Mouse (Mus musculus) hindbrain, postnatal 0 days (tissue): ENCODE measurements around the gene Arhgdib. TPM values are rescaled to one million over a fixed set of nuclear protein-coding genes. Genes with fewer than 3 reads are reported as not detected.
"Not testable (repeated sequence)": the region's sequence is repeated elsewhere in the genome, so short reads cannot be mapped to it uniquely, and the experiment has no call there.

ENCODE experiments used
- ATAC-seq: fragments of 200-750 bp; cut with Nextera tagmentation; 2 replicates; pipeline ENCODE4 v1.8.0; 2017; ENCODE audit warnings: mild to moderate bottlenecking, moderate TSS enrichment, moderate library complexity
- DNase-seq: peaks from one replicate; pipeline ENCODE4 v3.0.0-alpha.2; 2015; ENCODE audit warnings: low spot score
- H3K27ac ChIP-seq: fragments of 300-500 bp; sonication (generic); 2 replicates; pipeline ENCODE4 v1.5.1; 2014; ENCODE audit warnings: mild to moderate bottlenecking
- H3K27me3 ChIP-seq: fragments of 300-500 bp; sonication (generic); 2 replicates; pipeline ENCODE4 v1.6.1; 2014; ENCODE audit warnings: low read length, mixed read lengths; ENCODE audit not compliant: insufficient read depth
- H3K36me3 ChIP-seq: fragments of 300-500 bp; sonication (generic); 2 replicates; pipeline ENCODE4 v1.6.1; 2014; ENCODE audit warnings: low read length, mixed read lengths; ENCODE audit not compliant: insufficient read depth
- H3K4me1 ChIP-seq: fragments of 300-500 bp; sonication (generic); 2 replicates; pipeline ENCODE4 v1.6.1; 2014; ENCODE audit warnings: antibody characterized with exemption, low read length, mixed read lengths; ENCODE audit not compliant: insufficient read depth
- H3K4me2 ChIP-seq: fragments of 300-500 bp; sonication (generic); 2 replicates; pipeline ENCODE4 v1.6.1; 2014; ENCODE audit warnings: low read depth, mild to moderate bottlenecking, low read length, moderate library complexity, mixed read lengths
- H3K4me3 ChIP-seq: fragments of 300-500 bp; sonication (generic); 2 replicates; pipeline ENCODE4 v1.5.1; 2014; ENCODE audit warnings: low read length
- H3K9ac ChIP-seq: fragments of 300-500 bp; sonication (generic); replicated peaks from 2 replicates; pipeline ENCODE4 v1.6.1; 2014; ENCODE audit warnings: mild to moderate bottlenecking, low read length, moderate library complexity, mixed read lengths
- H3K9me3 ChIP-seq: fragments of 300-500 bp; sonication (generic); 2 replicates; pipeline ENCODE4 v1.6.1; 2016; ENCODE audit warnings: low read length, mixed read lengths
- CTCF ChIP-seq: IDR thresholded peaks from 2 replicates; pipeline ENCODE4 v1.5.1; 2016; ENCODE audit warnings: antibody characterized with exemption, control low read depth, low read depth
- WGBS: fragments of 180-500 bp; shearing (Covaris S2); extraction: QIAGEN DNeasy Blood & Tissue Kit; methylation state at CpG from one replicate; pipeline ENCODE4 v1.1.7; 2014; 5-methylcytosine and 5-hydroxymethylcytosine counted together
- polyA plus RNA-seq: library from polyadenylated mRNA; unstranded; fragments of >200 nt; fragmentation: Nextera tagmentation; extraction: Ambion mirVana; gene quantifications from 2 replicates; pipeline ENCODE4 v1.2.1, GENCODE M21; 2015
- total RNA-seq: library from RNA; depleted of rRNA; stranded (reverse); fragments of >200 nt; gene quantifications from 2 replicates; pipeline ENCODE4 v1.2.3, GENCODE M21; 2014

The Arhgdib gene
- total and polyA plus RNA-seq, 2 experiments from 2014 or later, result 7.2 to 18.8 TPM

- no peak for TF ChIP-seq CTCF
- no peak overlapping the region for H3K4me2 ChIP-seq
- 62% methylated on average over 7 of the region's 7 CpGs for WGBS
- H3K4me3 ChIP-seq, result no peak overlapping the region
- H3K27ac ChIP-seq, result no peak overlapping the region
- ATAC-seq (no peak), DNase-seq (no peak)
- no peaks in the 10 kb centered on the region for H3K36me3 ChIP-seq
- no peaks in the 10 kb centered on the region for H3K9me3 ChIP-seq
- H3K27me3 ChIP-seq, result no peaks in the 10 kb centered on the region
- H3K9ac ChIP-seq, result no peak overlapping the region
- no peaks in the 10 kb centered on the region for H3K4me1 ChIP-seq
Measured at GRCm38 (mm10) chr6:136983201-136983600, 41.5 kb upstream of the Arhgdib start.

- H3K27ac ChIP-seq, result no peak overlapping the region
- no peaks in the 10 kb centered on the region for H3K27me3 ChIP-seq
- no peaks in the 10 kb centered on the region for H3K4me1 ChIP-seq
- no peak for TF ChIP-seq CTCF
- ATAC-seq (no peak), DNase-seq (no peak)
- no peaks in the 10 kb centered on the region for H3K9me3 ChIP-seq
- H3K4me3 ChIP-seq, result no peak overlapping the region
- H3K4me2 ChIP-seq, result no peak overlapping the region
- no peaks in the 10 kb centered on the region for H3K36me3 ChIP-seq
- H3K9ac ChIP-seq, result no peak overlapping the region
- WGBS, result 79% methylated on average over 6 of the region's 6 CpGs
Measured at GRCm38 (mm10) chr6:136982581-136982980, 40.9 kb upstream of the Arhgdib start.

- TF ChIP-seq CTCF, result peak; percentile 75
- ATAC-seq, result peak; percentile 77
- no peak overlapping the region for H3K4me3 ChIP-seq
- H3K27me3 ChIP-seq, result no peaks in the 10 kb centered on the region
- H3K9ac ChIP-seq, result no peak overlapping the region
- peak overlapping the region; percentile 32; the same call in 1 of the 2 replicates for H3K27ac ChIP-seq
- H3K4me2 ChIP-seq, result no peak overlapping the region
- peak; percentile 81 for DNase-seq
- no peaks in the 10 kb centered on the region for H3K9me3 ChIP-seq
- H3K4me1 ChIP-seq, result no peaks in the 10 kb centered on the region
- no peaks in the 10 kb centered on the region for H3K36me3 ChIP-seq
- WGBS, result 29% methylated on average over 3 of the region's 3 CpGs
Measured at GRCm38 (mm10) chr6:136980331-136980746, 38.6 kb upstream of the Arhgdib start.

- no peak overlapping the region for H3K4me2 ChIP-seq
- H3K9ac ChIP-seq, result no peak overlapping the region
- no peaks in the 10 kb centered on the region for H3K27me3 ChIP-seq
- no peaks in the 10 kb centered on the region for H3K9me3 ChIP-seq
- H3K4me3 ChIP-seq, result no peak overlapping the region
- 83% methylated on average over 23 of the region's 23 CpGs for WGBS
- DNase-seq (no peak), ATAC-seq (no peak)
- no peak for TF ChIP-seq CTCF
- H3K27ac ChIP-seq, result no peak overlapping the region
- H3K36me3 ChIP-seq, result no peaks in the 10 kb centered on the region
- no peaks in the 10 kb centered on the region for H3K4me1 ChIP-seq
Measured at GRCm38 (mm10) chr6:136979274-136980082, 37.8 kb upstream of the Arhgdib start.

GRCm38 (mm10) chr6:136968877-136969276 is 27.2 kb upstream of the Arhgdib start:
- not testable (repeated sequence) for H3K9me3 ChIP-seq, H3K9ac ChIP-seq, H3K27me3 ChIP-seq, H3K4me3 ChIP-seq, H3K27ac ChIP-seq, H3K4me1 ChIP-seq, H3K4me2 ChIP-seq, H3K36me3 ChIP-seq
- ATAC-seq (0 out of 2 replicates have a peak, but pooled peaks have one; percentile 70), DNase-seq (peak; percentile 72)
- peak; percentile 59 for TF ChIP-seq CTCF
- 38% methylated on average over 4 of the region's 4 CpGs for WGBS

- H3K4me2 ChIP-seq, result no peak overlapping the region
- DNase-seq, result no peak
- no peaks in the 10 kb centered on the region for H3K27me3 ChIP-seq
- no peak overlapping the region for H3K4me3 ChIP-seq
- TF ChIP-seq CTCF, result no peak
- H3K4me1 ChIP-seq, result no peaks in the 10 kb centered on the region
- 60% methylated on average over 4 of the region's 4 CpGs for WGBS
- H3K36me3 ChIP-seq, result no peaks in the 10 kb centered on the region
- H3K27ac ChIP-seq, result no peak overlapping the region
- H3K9ac ChIP-seq, result no peak overlapping the region
- H3K9me3 ChIP-seq, result no peaks in the 10 kb centered on the region
- ATAC-seq, result no peak
Measured at GRCm38 (mm10) chr6:136967466-136967865, 25.8 kb upstream of the Arhgdib start.

- H3K4me1 ChIP-seq, result no peaks in the 10 kb centered on the region
- ATAC-seq (no peak), DNase-seq (no peak)
- no peak overlapping the region for H3K27ac ChIP-seq
- no peaks in the 10 kb centered on the region for H3K36me3 ChIP-seq
- no peak overlapping the region for H3K4me3 ChIP-seq
- H3K4me2 ChIP-seq, result no peak overlapping the region
- 77% methylated on average over 10 of the region's 10 CpGs for WGBS
- H3K9me3 ChIP-seq, result no peaks in the 10 kb centered on the region
- no peak for TF ChIP-seq CTCF
- no peak overlapping the region for H3K9ac ChIP-seq
- no peaks in the 10 kb centered on the region for H3K27me3 ChIP-seq
Measured at GRCm38 (mm10) chr6:136965912-136966311, 24.2 kb upstream of the Arhgdib start.
